Mouse (Mus musculus) cortical plate, adult 2 months (tissue): ENCODE measurements at regions not wholly inside any gene's neighbourhood (a gene's known extent, or its start where the extent isn't known, plus 50 kb on each side); places are given as distances from the start of the nearest gene placed in this dataset.

Source experiments
- CTCF ChIP-seq: fragments of 200-500 bp; IDR thresholded peaks from 2 replicates; pipeline ENCODE4 v1.5.1; 2011; ENCODE audit warnings: mild to moderate bottlenecking, control low read depth, low read length; ENCODE audit not compliant: insufficient read depth; ENCODE audit errors: extremely low read depth
- POLR2A ChIP-seq: fragments of 200-500 bp; IDR thresholded peaks from 2 replicates; pipeline ENCODE4 v1.6.1; 2011; ENCODE audit warnings: mild to moderate bottlenecking, low read length, control low read depth; ENCODE audit not compliant: insufficient read depth; ENCODE audit errors: extremely low read depth

GRCm38 (mm10) chr13:112187226-112187625 is 101.0 kb upstream of the Ankrd55 start:
- no peak for TF ChIP-seq POLR2A
- no peak for TF ChIP-seq CTCF
